Mouse (Mus musculus) retina, postnatal 7 days (tissue): ENCODE measurements around the gene Stk17b.

Experiments
- DNase-seq: peaks from one replicate; pipeline ENCODE4 v3.0.0-alpha.2; 2012; ENCODE audit warnings: low read depth, low spot score

The Stk17b gene

GRCm38 (mm10) chr1:53784721-53785418, at the start of gene Stk17b:
Stk17b (minus strand) TSS chr1:53785224.
- DNase-seq: peak; percentile 82

- DNase-seq: no peak
Measured at GRCm38 (mm10) chr1:53830286-53830685, 45.3 kb upstream of the Stk17b start.

GRCm38 (mm10) chr1:53829089-53829488, 44.1 kb upstream of the Stk17b start:
- DNase-seq: no peak

- no peak for DNase-seq
Measured at GRCm38 (mm10) chr1:53824446-53825337, 39.7 kb upstream of the Stk17b start.

- DNase-seq: no peak
Measured at GRCm38 (mm10) chr1:53823687-53824445, 38.8 kb upstream of the Stk17b start.

GRCm38 (mm10) chr1:53821983-53822382, 37.0 kb upstream of the Stk17b start:
- no peak for DNase-seq

- no peak for DNase-seq
Measured at GRCm38 (mm10) chr1:53820041-53820632, 35.1 kb upstream of the Stk17b start.

- no peak for DNase-seq
Measured at GRCm38 (mm10) chr1:53818072-53818862, 33.2 kb upstream of the Stk17b start.

GRCm38 (mm10) chr1:53816353-53816752, 31.3 kb upstream of the Stk17b start:
- no peak for DNase-seq

- no peak for DNase-seq
Measured at GRCm38 (mm10) chr1:53814077-53814705, 29.2 kb upstream of the Stk17b start.

- no peak for DNase-seq
Measured at GRCm38 (mm10) chr1:53811919-53812318, 26.9 kb upstream of the Stk17b start.

- DNase-seq: no peak
Measured at GRCm38 (mm10) chr1:53808229-53808628, 23.2 kb upstream of the Stk17b start.

- no peak for DNase-seq
Measured at GRCm38 (mm10) chr1:53797811-53798210, 12.8 kb upstream of the Stk17b start.

GRCm38 (mm10) chr1:53797074-53797473, 12.1 kb upstream of the Stk17b start:
- DNase-seq: no peak

GRCm38 (mm10) chr1:53796271-53796670, 11.2 kb upstream of the Stk17b start:
- no peak for DNase-seq

- DNase-seq: no peak
Measured at GRCm38 (mm10) chr1:53795591-53795990, 10.6 kb upstream of the Stk17b start.

GRCm38 (mm10) chr1:53795081-53795480, 10.1 kb upstream of the Stk17b start:
- no peak for DNase-seq

GRCm38 (mm10) chr1:53794279-53794678, 9.3 kb upstream of the Stk17b start:
- no peak for DNase-seq

GRCm38 (mm10) chr1:53791343-53791742, 6.3 kb upstream of the Stk17b start:
- no peak for DNase-seq

GRCm38 (mm10) chr1:53784291-53784720, 718 bp downstream of the Stk17b start:
- DNase-seq: peak; percentile 4
